Mouse (Mus musculus) lung, adult 10 weeks (tissue): ENCODE data around the gene Esrp2. TPM values are rescaled to one million over a fixed set of nuclear protein-coding genes. Genes with fewer than 3 reads are reported as not detected.

Experiments
- polyA plus RNA-seq: library from polyadenylated mRNA; stranded (reverse); fragments of 350-450 nt; fragmentation: Illumina TruSeq; extraction: RNeasy Lipid Tissue Mini Kit (QIAGEN cat#74804); gene quantifications from one replicate; pipeline ENCODE4 v1.2.3, GENCODE M21; 2014; ENCODE audit warnings: low read depth, low replicate concordance; ENCODE audit not compliant: insufficient read depth

The Esrp2 gene
- polyA plus RNA-seq = 11.1 TPM

GRCm38 (mm10) chr8:106136156-106137130 lies at the start of gene Esrp2:
Gene Esrp2 (minus strand): TSS chr8:106136974.

GRCm38 (mm10) chr8:106168356-106169016 lies 31.7 kb upstream of the Esrp2 start, which contains the start of gene Slc7a6:
Gene Slc7a6 (plus strand): TSS chr8:106168857.

GRCm38 (mm10) chr8:106149801-106150652 lies 13.3 kb upstream of the Esrp2 start, which contains the start of gene Pla2g15:
Gene Pla2g15 (plus strand): TSS chr8:106150399.

Other genes with a start within 250 kb of the Esrp2 start
- gene Nrn1l, start 243.4 kb downstream of the Esrp2 start, polyA plus RNA-seq = 0.93 TPM
- gene Pskh1, start 236.5 kb downstream of the Esrp2 start, polyA plus RNA-seq = 11.8 TPM
- gene Ctrl, start 203.1 kb downstream of the Esrp2 start, polyA plus RNA-seq = 0.77 TPM
- gene Psmb10, start 198.5 kb downstream of the Esrp2 start, polyA plus RNA-seq = 150 TPM
- 1.00 TPM for gene Lcat, start 193.6 kb downstream of the Esrp2 start, polyA plus RNA-seq
- gene Slc12a4, start 170.9 kb downstream of the Esrp2 start, polyA plus RNA-seq = 21.9 TPM
- gene Dpep3, start 157.5 kb downstream of the Esrp2 start, polyA plus RNA-seq = not detected
- 7.0 TPM for gene Dus2, start 145.6 kb downstream of the Esrp2 start, polyA plus RNA-seq
- gene Dpep2nb, start 131.0 kb downstream of the Esrp2 start, polyA plus RNA-seq = not detected
- 4.4 TPM for gene Ddx28, start 125.1 kb downstream of the Esrp2 start, polyA plus RNA-seq
- 10.7 TPM for gene Nfatc3, start 78.1 kb downstream of the Esrp2 start, polyA plus RNA-seq
- gene Pla2g15, start 13.4 kb upstream of the Esrp2 start, polyA plus RNA-seq = 26.8 TPM
- 6.6 TPM for gene Slc7a6, start 31.9 kb upstream of the Esrp2 start, polyA plus RNA-seq
- gene Slc7a6os, start 74.0 kb upstream of the Esrp2 start, polyA plus RNA-seq = 24.3 TPM
- gene Prmt7, start 74.0 kb upstream of the Esrp2 start, polyA plus RNA-seq = 9.5 TPM
- gene Smpd3, start 201.0 kb upstream of the Esrp2 start, polyA plus RNA-seq = 1.6 TPM